Mouse (Mus musculus) hindbrain, embryonic 10.5 days (tissue): Measurements from ENCODE around the gene Eepd1. TPM values are rescaled to one million over a fixed set of nuclear protein-coding genes. Genes with fewer than 3 reads are reported as not detected.

Experiments
- DNase-seq: peaks from one replicate; pipeline ENCODE4 v3.0.0-alpha.2; 2017; ENCODE audit warnings: low spot score
- H3K27ac ChIP-seq: fragments of 300-500 bp; sonication (generic); 2 replicates; pipeline ENCODE4 v1.5.1; 2016; ENCODE audit warnings: mild to moderate bottlenecking, moderate library complexity
- H3K27me3 ChIP-seq: fragments of 300-500 bp; sonication (generic); 2 replicates; pipeline ENCODE4 v1.6.1; 2016; ENCODE audit warnings: mild to moderate bottlenecking; ENCODE audit not compliant: poor library complexity, insufficient read depth, severe bottlenecking
- H3K36me3 ChIP-seq: fragments of 300-500 bp; sonication (generic); 2 replicates; pipeline ENCODE4 v1.6.1; 2016; ENCODE audit warnings: mild to moderate bottlenecking, moderate library complexity
- H3K4me1 ChIP-seq: fragments of 300-500 bp; sonication (generic); replicated peaks from 2 replicates; pipeline ENCODE4 v1.6.1; 2016; ENCODE audit warnings: mild to moderate bottlenecking
- H3K4me3 ChIP-seq: fragments of 300-500 bp; sonication (generic); 2 replicates; pipeline ENCODE4 v1.5.1; 2016; ENCODE audit warnings: mild to moderate bottlenecking, moderate library complexity
- H3K9me3 ChIP-seq: fragments of 300-500 bp; sonication (generic); 2 replicates; pipeline ENCODE4 v1.6.1; 2016; ENCODE audit warnings: mild to moderate bottlenecking, moderate library complexity
- WGBS: fragments of 180-500 bp; shearing (Covaris S2); methylation state at CpG from one replicate; pipeline ENCODE4 v1.1.7; 2016; 5-methylcytosine and 5-hydroxymethylcytosine counted together
- polyA plus RNA-seq: library from polyadenylated mRNA; unstranded; fragments of >200 nt; fragmentation: Nextera tagmentation; extraction: Ambion mirVana; gene quantifications from 2 replicates; pipeline ENCODE4 v1.2.1, GENCODE M21; 2016

Eepd1 gene
- polyA plus RNA-seq, 1 experiment from 2014 or later, result 10.2 TPM

DNA sequence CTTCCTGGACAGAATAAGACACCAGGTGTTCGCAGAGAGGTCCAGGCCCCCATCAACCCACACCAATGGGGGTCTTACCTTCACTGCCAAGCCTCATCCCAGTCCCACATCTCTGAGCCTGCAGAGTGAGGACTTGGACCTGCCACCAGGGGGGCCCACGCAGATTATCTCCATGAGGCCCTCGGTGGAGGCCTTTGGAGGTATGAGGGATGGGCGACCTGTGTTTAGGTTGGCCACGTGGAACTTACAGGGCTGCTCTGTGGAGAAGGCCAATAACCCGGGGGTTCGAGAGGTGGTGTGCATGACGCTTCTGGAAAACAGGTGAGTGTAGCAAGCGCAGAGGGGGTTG lies 1.6 kb downstream of the Eepd1 start:
- Histone ChIP-seq H3K4me3 (peak overlapping the region; percentile 69; the same call in 1 of the 2 replicates), H3K27ac (no peak overlapping the region), H3K27me3 (peaks cover 11% of the 10 kb centered on the region), H3K36me3 (no peaks in the 10 kb centered on the region), H3K9me3 (no peaks in the 10 kb centered on the region), H3K4me1 (peaks cover 51% of the 10 kb centered on the region)
- 86% methylated on average over 9 of the region's 9 CpGs for WGBS
- no peak for DNase-seq

DNA sequence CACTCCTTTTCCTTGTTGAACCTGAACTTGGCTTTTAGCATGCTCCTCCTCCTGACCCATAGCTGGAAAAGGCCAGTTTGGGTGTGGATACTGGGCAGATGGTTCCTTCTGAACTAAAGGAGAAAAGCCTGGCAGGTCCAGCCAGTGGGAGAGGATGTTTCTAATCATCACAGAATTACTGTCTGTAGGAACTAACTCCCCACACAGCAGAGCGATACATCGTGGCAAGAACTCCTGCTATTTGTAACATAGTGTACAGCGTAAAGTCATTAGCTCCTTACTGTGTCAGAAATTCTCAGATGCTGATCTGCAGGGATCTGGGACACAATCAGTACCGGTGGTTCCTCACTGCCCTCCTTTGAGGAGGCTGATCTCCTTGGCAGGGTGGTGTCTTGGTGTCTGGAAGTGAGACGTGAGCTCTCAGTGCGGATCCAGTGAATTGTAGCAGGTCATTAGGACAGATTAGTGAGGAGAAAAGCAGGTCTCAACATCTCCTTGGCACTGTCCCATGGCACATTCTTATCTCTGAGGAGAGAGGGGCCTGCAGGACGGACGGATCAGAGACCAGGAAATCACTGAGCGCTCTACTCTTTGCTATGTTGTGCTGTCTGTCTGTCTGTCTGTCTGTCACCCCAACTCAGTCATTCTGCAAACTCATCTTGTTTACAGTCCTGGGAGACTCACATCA lies 2.7 kb downstream of the Eepd1 start:
- DNase-seq, result no peak
- 85% methylated on average over 9 of the region's 9 CpGs for WGBS
- H3K4me1 ChIP-seq, result peaks cover 51% of the 10 kb centered on the region
- H3K36me3 ChIP-seq, result no peaks in the 10 kb centered on the region
- H3K27ac ChIP-seq, result no peak overlapping the region
- peaks cover 11% of the 10 kb centered on the region for H3K27me3 ChIP-seq
- H3K9me3 ChIP-seq, result no peaks in the 10 kb centered on the region
- no peak overlapping the region for H3K4me3 ChIP-seq

- H3K27me3 ChIP-seq, result peaks cover 11% of the 10 kb centered on the region
- no peaks in the 10 kb centered on the region for H3K36me3 ChIP-seq
- WGBS, result 66% methylated on average over 3 of the region's 3 CpGs
- H3K4me3 ChIP-seq, result no peak overlapping the region
- no peaks in the 10 kb centered on the region for H3K9me3 ChIP-seq
- no peak overlapping the region for H3K27ac ChIP-seq
- peaks cover 51% of the 10 kb centered on the region for H3K4me1 ChIP-seq
- DNase-seq, result no peak
Observed at GRCm38 (mm10) chr9:25484619-25484986, 3.3 kb downstream of the Eepd1 start.

DNA sequence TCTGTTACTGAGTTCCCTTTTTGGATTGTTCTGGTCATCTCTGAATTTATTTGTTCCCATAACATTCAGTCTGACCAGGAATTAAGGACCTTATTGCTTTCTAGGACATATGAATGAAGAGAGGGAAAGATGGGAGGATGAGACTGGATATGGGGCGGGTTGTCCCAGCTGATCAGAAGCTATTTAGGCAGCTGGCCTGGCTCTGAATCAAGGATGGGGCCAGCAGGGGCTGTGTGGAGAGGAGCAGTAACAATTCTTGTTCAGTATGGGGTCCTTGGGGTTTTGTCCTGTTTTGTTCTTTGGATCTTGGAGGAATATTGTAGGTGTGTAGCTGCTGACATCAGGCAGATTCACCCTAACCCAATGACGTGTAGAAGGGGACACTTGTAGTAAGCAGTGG lies 3.7 kb downstream of the Eepd1 start:
- Histone ChIP-seq H3K4me3 (no peak overlapping the region), H3K27ac (no peak overlapping the region), H3K4me1 (peaks cover 51% of the 10 kb centered on the region), H3K9me3 (no peaks in the 10 kb centered on the region), H3K27me3 (peaks cover 11% of the 10 kb centered on the region), H3K36me3 (no peaks in the 10 kb centered on the region)
- DNase-seq, result no peak
- 75% methylated on average over 2 of the region's 2 CpGs for whole genome bisulfite sequencing

DNA sequence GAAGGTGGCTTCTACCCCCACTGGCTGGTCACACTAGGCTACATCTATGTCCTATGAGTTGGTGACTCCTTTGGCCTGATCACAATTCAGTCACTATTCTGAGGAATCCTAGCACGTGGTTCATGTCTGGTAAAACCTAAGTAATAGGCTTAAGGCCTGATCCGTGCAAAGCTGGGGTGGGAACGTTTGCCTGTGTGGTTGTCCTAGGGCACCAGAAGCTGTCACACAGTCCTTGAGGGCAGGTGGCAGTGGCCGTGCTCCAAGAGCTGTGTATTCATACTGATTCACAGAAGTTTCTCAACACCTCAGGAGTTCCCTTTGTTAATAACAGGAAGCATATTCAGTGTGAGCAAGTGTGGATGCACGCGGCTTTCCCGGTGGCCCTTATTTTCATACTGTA lies 4.1 kb downstream of the Eepd1 start:
- Histone ChIP-seq H3K27me3 (peaks cover 11% of the 10 kb centered on the region), H3K4me3 (no peak overlapping the region), H3K27ac (no peak overlapping the region), H3K9me3 (no peaks in the 10 kb centered on the region), H3K4me1 (peaks cover 49% of the 10 kb centered on the region), H3K36me3 (no peaks in the 10 kb centered on the region)
- DNase-seq, result no peak
- 88% methylated on average over 7 of the region's 7 CpGs for WGBS

GRCm38 (mm10) chr9:25486246-25486807 lies 5.0 kb downstream of the Eepd1 start:
- no peak overlapping the region for H3K27ac ChIP-seq
- H3K4me1 ChIP-seq, result peaks cover 40% of the 10 kb centered on the region
- H3K9me3 ChIP-seq, result no peaks in the 10 kb centered on the region
- peaks cover 11% of the 10 kb centered on the region for H3K27me3 ChIP-seq
- DNase-seq, result no peak
- no peaks in the 10 kb centered on the region for H3K36me3 ChIP-seq
- WGBS, result 91% methylated on average over 9 of the region's 9 CpGs
- no peak overlapping the region for H3K4me3 ChIP-seq

GRCm38 (mm10) chr9:25487446-25488110 lies 6.2 kb downstream of the Eepd1 start:
- Histone ChIP-seq H3K9me3 (no peaks in the 10 kb centered on the region), H3K4me3 (no peak overlapping the region), H3K27me3 (peaks cover 10% of the 10 kb centered on the region), H3K36me3 (no peaks in the 10 kb centered on the region), H3K4me1 (peaks cover 30% of the 10 kb centered on the region), H3K27ac (no peak overlapping the region)
- DNase-seq, result no peak
- WGBS, result 61% methylated on average over 12 of the region's 12 CpGs

- no peak for DNase-seq
- H3K4me1 ChIP-seq, result peaks cover 22% of the 10 kb centered on the region
- H3K36me3 ChIP-seq, result no peaks in the 10 kb centered on the region
- no peak overlapping the region for H3K4me3 ChIP-seq
- H3K27me3 ChIP-seq, result peaks cover 3% of the 10 kb centered on the region; the same call in 1 of the 2 replicates
- H3K9me3 ChIP-seq, result no peaks in the 10 kb centered on the region
- WGBS, result 91% methylated on average over 9 of the region's 9 CpGs
- H3K27ac ChIP-seq, result no peak overlapping the region
Observed at GRCm38 (mm10) chr9:25488581-25488980, 7.2 kb downstream of the Eepd1 start.

GRCm38 (mm10) chr9:25489221-25489960 lies 8.0 kb downstream of the Eepd1 start:
- Histone ChIP-seq H3K36me3 (no peaks in the 10 kb centered on the region), H3K9me3 (no peaks in the 10 kb centered on the region), H3K4me3 (no peak overlapping the region), H3K4me1 (peaks cover 14% of the 10 kb centered on the region), H3K27ac (no peak overlapping the region), H3K27me3 (peaks cover 3% of the 10 kb centered on the region; the same call in 1 of the 2 replicates)
- 87% methylated on average over 7 of the region's 7 CpGs for WGBS
- no peak for DNase-seq

DNA sequence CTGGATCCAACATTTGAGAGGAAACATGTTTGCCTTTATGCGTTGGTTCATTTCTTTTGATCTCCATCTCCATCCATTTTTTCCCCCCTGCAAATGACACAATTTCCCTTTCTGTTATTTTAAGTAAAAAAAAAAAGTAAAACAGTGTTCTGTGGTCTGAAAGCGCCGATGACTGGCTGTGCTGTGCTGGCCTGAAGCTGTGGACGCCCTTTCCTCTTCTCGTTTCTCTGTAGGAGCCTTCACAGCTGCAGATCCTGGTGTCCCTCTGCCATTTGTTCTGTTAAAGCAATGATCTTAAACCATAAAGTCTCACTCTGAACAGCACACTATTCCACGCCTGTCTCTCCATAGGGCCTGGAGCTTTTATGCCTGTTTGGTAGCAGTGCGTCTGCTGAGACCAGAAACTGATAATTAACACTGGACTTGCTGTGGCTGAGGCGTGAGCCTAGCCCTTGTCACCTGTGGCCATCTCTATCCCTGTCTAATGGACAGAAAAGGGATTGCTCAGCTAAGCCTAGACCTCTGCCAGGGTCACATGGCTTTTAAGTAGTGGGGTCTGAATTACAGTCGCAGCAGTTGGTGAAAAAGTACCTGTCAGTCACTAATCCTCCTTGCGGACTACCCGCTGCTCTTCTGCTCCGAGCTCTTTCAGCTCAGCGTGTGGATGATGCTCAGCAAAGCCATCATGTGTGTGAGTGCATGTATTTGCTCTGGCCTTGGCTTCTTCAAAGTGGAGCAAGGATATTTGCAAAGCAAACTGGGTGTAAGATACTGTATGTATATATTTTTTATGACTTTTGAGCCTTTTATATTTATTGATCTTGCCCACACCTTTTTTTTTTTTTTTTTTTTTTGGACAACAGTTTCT lies 9.2 kb downstream of the Eepd1 start:
- DNase-seq, result no peak

GRCm38 (mm10) chr9:25493918-25494317 lies 12.6 kb downstream of the Eepd1 start:
- Histone ChIP-seq H3K4me1 (no peaks in the 10 kb centered on the region), H3K27ac (no peak overlapping the region), H3K4me3 (no peak overlapping the region), H3K27me3 (no peaks in the 10 kb centered on the region), H3K9me3 (no peaks in the 10 kb centered on the region), H3K36me3 (no peaks in the 10 kb centered on the region)
- 96% methylated on average over 5 of the region's 5 CpGs for WGBS
- no peak for DNase-seq

More for the DNA sequence above, 9.2 kb downstream of the Eepd1 start:
- Histone ChIP-seq H3K9me3 (no peaks in the 10 kb centered on the region), H3K36me3 (no peaks in the 10 kb centered on the region), H3K27me3 (no peaks in the 10 kb centered on the region), H3K27ac (no peak overlapping the region), H3K4me1 (peaks cover 7% of the 10 kb centered on the region; the same call in 1 of the 2 replicates), H3K4me3 (no peak overlapping the region)
- 65% methylated on average over 13 of the region's 13 CpGs for WGBS

- Histone ChIP-seq H3K27ac (no peak overlapping the region), H3K4me1 (peaks cover 6% of the 10 kb centered on the region; the same call in 1 of the 2 replicates), H3K4me3 (no peak overlapping the region), H3K36me3 (no peaks in the 10 kb centered on the region), H3K9me3 (no peaks in the 10 kb centered on the region), H3K27me3 (no peaks in the 10 kb centered on the region)
- DNase-seq, result no peak
- 96% methylated on average over 10 of the region's 10 CpGs for WGBS
Observed at GRCm38 (mm10) chr9:25495601-25496000, 14.3 kb downstream of the Eepd1 start.
